Mouse (Mus musculus): Measurements from ENCODE around the gene Actrt3. TPM values are rescaled to one million over a fixed set of nuclear protein-coding genes. Genes with fewer than 3 reads are reported as not detected.
"Not testable (repeated sequence)": the region's sequence is repeated elsewhere in the genome, so short reads cannot be mapped to it uniquely, and the experiment has no call there.

The Actrt3 gene
- polyA plus RNA-seq, 1 experiment = 0.65 TPM

DNA sequence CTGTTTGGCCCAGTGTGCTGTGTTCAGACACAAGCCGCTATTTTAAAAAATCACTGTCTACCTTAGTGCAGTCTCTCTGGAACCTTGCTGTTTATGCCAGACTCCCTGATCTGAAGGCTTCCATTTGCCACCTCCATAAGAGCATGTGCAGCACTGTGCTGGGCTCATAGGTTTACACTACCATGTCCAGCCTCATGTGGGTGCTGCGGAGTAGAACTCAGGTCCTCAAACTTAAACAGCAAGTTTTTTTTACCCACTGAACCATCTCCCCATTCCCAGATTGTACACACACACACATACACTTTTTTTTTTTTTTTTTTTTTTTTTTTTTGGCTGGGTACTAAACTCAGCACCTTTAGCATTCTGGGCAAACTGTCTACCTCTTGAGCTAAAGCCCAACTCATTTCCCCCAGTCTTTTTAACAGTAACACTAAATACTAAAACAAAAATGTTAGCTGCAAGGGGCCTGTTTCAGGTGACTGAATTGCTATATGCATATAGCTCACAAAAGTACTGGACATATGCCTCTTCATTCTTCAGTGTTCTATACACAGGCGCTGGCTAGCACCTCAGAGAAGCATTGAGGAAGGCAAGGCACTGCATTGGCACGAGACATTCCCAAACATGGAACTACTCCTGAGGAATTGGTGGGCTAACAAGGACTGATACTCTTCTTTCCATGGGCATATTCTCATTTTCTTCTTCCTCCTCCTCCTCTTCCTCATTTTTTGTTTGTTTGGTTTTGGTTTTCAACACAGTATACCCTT is 5.8 kb downstream of the Actrt3 start:
- TF ChIP-seq CTCF (IDR thresholded peaks at IDR 0.05; ENCODE audit: extremely low read depth, insufficient read depth, low read length) (no peak), POLR2A (IDR thresholded peaks at IDR 0.05; ENCODE audit: extremely low read depth, insufficient read depth, low read length) (no peak)
- Histone ChIP-seq H3K4me3 (ENCODE audit: insufficient read depth, low read length) (no peak overlapping the region), H3K27ac (ENCODE audit: insufficient read depth, low read length) (no peak overlapping the region), H3K4me1 (ENCODE audit: control insufficient read depth, insufficient read depth, low read length) (no peaks in the 10 kb centered on the region)

DNA sequence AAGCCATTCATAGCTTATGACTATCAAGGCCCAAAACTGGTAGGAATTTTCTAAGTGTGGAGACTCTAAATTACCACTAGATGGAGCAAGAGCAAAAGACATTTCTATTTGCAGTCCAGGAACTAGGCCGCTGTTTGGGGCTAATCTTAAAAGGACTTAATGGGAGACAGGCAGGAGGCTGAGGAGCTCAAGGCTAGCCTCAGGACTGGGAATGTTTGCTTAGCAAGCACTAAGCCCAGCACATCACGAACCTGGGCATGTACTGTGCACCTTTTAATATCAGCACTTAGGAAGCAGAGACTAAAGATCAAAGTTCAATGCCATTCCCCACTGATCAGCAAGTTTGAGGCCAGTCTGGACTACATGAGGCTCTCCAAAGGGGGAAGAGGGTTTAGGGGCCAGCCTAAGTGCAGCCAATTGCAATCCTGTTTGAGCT is 7.3 kb downstream of the Actrt3 start:
- peak; percentile 40 for TF ChIP-seq CTCF (IDR thresholded peaks at IDR 0.05; ENCODE audit: extremely low read depth, insufficient read depth, low read length)
- no peak for TF ChIP-seq POLR2A (IDR thresholded peaks at IDR 0.05; ENCODE audit: extremely low read depth, insufficient read depth, low read length)
- no peak overlapping the region for H3K4me3 ChIP-seq (ENCODE audit: insufficient read depth, low read length)
- H3K4me1 ChIP-seq (ENCODE audit: control insufficient read depth, insufficient read depth, low read length) = no peaks in the 10 kb centered on the region
- H3K27ac ChIP-seq (ENCODE audit: insufficient read depth, low read length) = no peak overlapping the region

DNA sequence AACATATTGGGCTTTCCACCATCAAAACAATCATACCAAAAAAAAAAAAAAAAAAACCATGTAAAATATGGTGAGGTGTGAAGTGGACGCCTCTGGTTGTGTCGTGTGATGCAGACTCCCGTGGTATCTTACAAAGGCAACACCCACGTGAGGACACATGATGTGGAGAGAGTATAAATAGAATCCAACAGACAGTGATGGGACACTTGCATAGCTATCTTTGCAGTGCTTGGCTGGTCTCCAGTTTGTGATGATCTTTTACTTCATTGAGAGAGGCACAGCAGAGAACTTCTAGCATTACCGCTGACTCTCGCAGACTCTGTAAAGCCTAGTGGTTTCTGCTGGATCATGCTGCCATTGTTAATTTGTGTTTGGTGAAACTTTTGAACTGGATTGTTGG is 10.9 kb downstream of the Actrt3 start:
- H3K4me3 ChIP-seq (ENCODE audit: insufficient read depth, low read length) = no peak overlapping the region
- TF ChIP-seq CTCF (IDR thresholded peaks at IDR 0.05; ENCODE audit: extremely low read depth, insufficient read depth, low read length) (no peak), POLR2A (IDR thresholded peaks at IDR 0.05; ENCODE audit: extremely low read depth, insufficient read depth, low read length) (no peak)
- H3K27ac ChIP-seq (ENCODE audit: insufficient read depth, low read length) = no peak overlapping the region
- no peaks in the 10 kb centered on the region for H3K4me1 ChIP-seq (ENCODE audit: control insufficient read depth, insufficient read depth, low read length)

DNA sequence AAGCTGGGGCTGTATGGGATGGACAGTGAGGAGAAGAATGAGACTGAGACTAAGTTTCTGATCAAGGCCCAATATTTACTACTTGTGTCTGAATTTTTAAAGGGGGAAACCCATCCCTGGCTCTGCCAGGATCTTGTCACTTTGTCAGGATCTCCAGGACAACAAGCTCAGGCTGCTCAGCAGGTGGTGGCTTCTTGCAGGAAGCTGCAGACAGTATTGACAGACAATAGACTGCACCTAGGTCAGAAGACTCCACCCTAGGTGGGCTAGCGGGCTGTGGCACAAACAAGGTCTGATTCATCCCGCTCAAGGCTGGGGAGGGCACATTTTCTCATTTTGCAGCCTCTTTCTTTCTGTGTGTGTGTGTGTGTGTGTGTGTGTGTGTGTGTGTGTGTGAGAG is 26.2 kb downstream of the Actrt3 start:
- no peak overlapping the region for H3K4me3 ChIP-seq (ENCODE audit: insufficient read depth, low read length)
- no peak for TF ChIP-seq POLR2A (IDR thresholded peaks at IDR 0.05; ENCODE audit: extremely low read depth, insufficient read depth, low read length)
- TF ChIP-seq CTCF (IDR thresholded peaks at IDR 0.05; ENCODE audit: extremely low read depth, insufficient read depth, low read length) = no peak
- no peak overlapping the region for H3K27ac ChIP-seq (ENCODE audit: insufficient read depth, low read length)
- H3K4me1 ChIP-seq (ENCODE audit: control insufficient read depth, insufficient read depth, low read length) = no peaks in the 10 kb centered on the region

DNA sequence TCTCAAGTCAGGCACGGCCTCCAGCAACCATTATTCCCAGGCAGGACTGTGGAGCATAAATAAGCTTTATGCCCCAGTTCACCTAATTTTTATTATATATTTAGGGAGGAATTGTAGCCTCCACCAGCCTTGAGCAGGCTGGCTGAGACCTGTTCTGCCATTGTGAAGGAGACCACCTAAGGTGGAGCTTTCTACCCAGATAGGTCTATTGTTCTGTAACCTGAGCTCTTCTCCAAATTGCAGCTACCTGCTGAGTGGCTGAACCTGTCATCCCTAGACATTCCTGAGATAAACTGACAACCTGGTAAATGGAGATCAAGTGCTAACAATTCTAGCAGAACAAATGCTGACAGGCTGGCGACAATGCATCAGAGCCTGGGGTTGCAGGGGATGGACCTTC is 33.4 kb downstream of the Actrt3 start:
- H3K27ac ChIP-seq (ENCODE audit: insufficient read depth, low read length); H3K4me3 ChIP-seq (ENCODE audit: insufficient read depth, low read length): not testable (repeated sequence)

DNA sequence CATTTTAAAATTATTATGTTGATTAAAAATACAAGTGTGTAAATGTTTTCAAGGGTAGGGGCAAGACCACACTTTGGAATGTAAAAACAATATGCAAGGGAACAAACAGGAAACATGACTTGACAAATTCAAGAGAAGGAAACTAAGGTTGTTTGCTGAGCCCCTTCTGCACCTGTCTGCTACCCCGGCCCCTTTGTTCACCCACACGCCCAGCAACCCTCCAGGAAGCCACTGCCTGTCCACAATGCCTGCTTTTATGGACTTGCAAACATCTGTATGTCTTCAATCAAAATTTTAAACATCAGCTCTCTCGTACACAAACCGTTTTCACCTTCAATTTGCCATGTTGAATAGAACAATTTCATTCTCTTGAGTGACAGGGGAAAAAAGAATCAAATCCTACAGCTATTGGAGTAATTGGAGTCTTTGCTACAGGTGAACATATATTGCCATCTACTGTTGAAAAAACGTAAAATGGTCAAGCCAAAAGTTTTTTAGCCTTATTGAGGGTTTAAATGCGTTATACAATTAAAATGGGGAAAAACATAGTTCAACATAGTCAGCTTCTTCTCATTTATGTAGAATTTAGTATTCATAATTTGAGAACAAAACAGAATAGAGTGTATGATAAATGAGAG is 38.9 kb downstream of the Actrt3 start:
- Histone ChIP-seq H3K27ac (ENCODE audit: insufficient read depth, low read length) (no peak overlapping the region), H3K4me3 (ENCODE audit: insufficient read depth, low read length) (no peak overlapping the region), H3K4me1 (ENCODE audit: control insufficient read depth, insufficient read depth, low read length) (no peaks in the 10 kb centered on the region)
- TF ChIP-seq CTCF (IDR thresholded peaks at IDR 0.05; ENCODE audit: extremely low read depth, insufficient read depth, low read length) (no peak), POLR2A (IDR thresholded peaks at IDR 0.05; ENCODE audit: extremely low read depth, insufficient read depth, low read length) (no peak)

More for the DNA sequence above, 33.4 kb downstream of the Actrt3 start:
- not testable (repeated sequence) for H3K4me1 ChIP-seq (ENCODE audit: control insufficient read depth, insufficient read depth, low read length)

DNA sequence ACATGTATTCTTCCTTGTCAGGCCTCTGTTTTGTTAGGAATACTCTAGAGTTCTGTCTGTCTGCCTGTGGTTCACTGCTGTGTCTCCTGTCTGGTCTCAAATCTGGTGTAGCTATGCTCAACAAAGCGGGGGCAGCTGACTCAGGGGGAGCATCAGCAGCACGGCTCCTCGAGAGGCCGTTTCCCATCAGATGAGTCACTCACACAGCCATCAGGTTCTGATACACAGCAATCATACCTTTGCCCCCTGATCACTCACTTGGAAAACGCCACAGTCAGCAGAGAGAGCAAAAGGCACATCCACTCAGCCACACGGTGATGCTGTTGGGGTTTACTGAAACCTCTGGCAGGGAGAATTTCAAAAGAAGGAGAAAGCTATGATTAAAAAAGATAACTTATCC is 46.0 kb downstream of the Actrt3 start:
- H3K4me1 ChIP-seq (ENCODE audit: control insufficient read depth, insufficient read depth, low read length) = no peaks in the 10 kb centered on the region
- TF ChIP-seq CTCF (IDR thresholded peaks at IDR 0.05; ENCODE audit: extremely low read depth, insufficient read depth, low read length) = no peak
- TF ChIP-seq POLR2A (IDR thresholded peaks at IDR 0.05; ENCODE audit: extremely low read depth, insufficient read depth, low read length) = no peak
- no peak overlapping the region for H3K27ac ChIP-seq (ENCODE audit: insufficient read depth, low read length)
- no peak overlapping the region for H3K4me3 ChIP-seq (ENCODE audit: insufficient read depth, low read length)

DNA sequence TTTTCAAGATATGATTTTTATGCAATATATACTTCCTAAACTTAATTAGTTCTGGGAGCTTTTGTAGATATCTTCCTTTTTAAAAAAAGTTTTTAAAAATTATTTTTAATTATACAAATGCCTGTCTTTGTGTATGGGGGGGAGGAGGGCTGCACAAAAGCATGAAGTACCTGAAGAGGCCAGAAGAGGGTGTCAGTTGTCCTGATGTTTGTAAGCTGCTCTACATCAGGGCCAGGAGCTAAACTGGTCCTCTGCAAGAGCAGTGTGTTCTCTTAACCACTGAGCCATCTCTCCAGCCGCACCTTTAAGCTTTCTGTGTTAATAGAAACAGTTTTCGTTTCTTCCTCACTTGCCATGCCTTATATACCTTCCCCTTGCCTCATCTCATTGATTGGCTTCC is 49.5 kb downstream of the Actrt3 start:
- Histone ChIP-seq H3K4me1 (ENCODE audit: control insufficient read depth, insufficient read depth, low read length) (no peaks in the 10 kb centered on the region), H3K4me3 (ENCODE audit: insufficient read depth, low read length) (no peak overlapping the region), H3K27ac (ENCODE audit: insufficient read depth, low read length) (no peak overlapping the region)
- TF ChIP-seq POLR2A (IDR thresholded peaks at IDR 0.05; ENCODE audit: extremely low read depth, insufficient read depth, low read length) = no peak
- TF ChIP-seq CTCF (IDR thresholded peaks at IDR 0.05; ENCODE audit: extremely low read depth, insufficient read depth, low read length) = 0 out of 2 replicates have a peak, but pooled peaks have one; percentile 4

DNA sequence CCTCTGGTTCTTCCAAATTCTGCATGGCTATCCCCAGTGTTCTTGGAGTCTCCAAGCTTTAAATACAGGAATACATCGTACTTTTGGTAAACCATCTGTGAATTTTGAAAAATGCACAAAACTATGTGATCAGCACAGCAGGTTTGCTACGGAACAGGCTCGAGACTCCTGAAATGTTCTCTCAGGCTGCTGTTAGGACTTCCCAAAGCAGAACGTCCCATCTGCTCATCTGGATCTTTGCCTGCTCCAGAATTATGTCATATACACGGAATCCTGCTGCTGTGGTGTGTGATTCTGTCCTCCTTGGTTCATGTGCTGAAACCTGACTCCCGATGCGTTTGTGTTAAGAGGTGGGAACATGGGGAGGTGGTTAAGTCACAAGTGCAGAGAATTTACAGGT is 50.8 kb downstream of the Actrt3 start:
- TF ChIP-seq CTCF (IDR thresholded peaks at IDR 0.05; ENCODE audit: extremely low read depth, insufficient read depth, low read length) = no peak
- TF ChIP-seq POLR2A (IDR thresholded peaks at IDR 0.05; ENCODE audit: extremely low read depth, insufficient read depth, low read length) = no peak
- Histone ChIP-seq H3K4me1 (ENCODE audit: control insufficient read depth, insufficient read depth, low read length) (no peaks in the 10 kb centered on the region), H3K4me3 (ENCODE audit: insufficient read depth, low read length) (no peak overlapping the region), H3K27ac (ENCODE audit: insufficient read depth, low read length) (no peak overlapping the region)

DNA sequence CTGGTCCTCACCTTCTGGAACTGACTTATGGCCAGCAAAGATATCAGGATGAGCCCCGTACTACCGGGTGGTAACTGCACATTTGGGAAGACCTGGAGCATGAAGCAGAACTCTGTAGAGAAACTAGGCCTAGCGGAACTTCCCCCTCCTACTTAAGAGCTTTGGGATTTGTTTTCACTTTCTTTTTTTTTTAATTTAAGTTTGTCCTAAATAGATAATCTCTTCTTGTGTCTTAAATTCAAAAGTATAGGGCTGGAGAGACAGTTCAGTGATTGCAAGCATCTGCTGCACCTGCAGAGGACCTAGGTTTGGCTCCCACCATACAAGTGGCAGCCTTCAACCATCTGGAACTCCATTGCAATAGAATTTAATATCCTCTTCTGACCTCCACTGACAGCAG is 51.8 kb downstream of the Actrt3 start, which contains the start of gene Mecom:
Gene Mecom (minus strand): TSS at position 101 of the 400 bp plus-strand sequence.
- Histone ChIP-seq H3K27ac (ENCODE audit: insufficient read depth, low read length) (no peak within 1 kb of the TSS), H3K4me1 (ENCODE audit: control insufficient read depth, insufficient read depth, low read length) (no peaks in the 10 kb centered on the region), H3K4me3 (ENCODE audit: insufficient read depth, low read length) (no peak within 1 kb of the TSS)
- no peak for TF ChIP-seq CTCF (IDR thresholded peaks at IDR 0.05; ENCODE audit: extremely low read depth, insufficient read depth, low read length)
- TF ChIP-seq POLR2A (IDR thresholded peaks at IDR 0.05; ENCODE audit: extremely low read depth, insufficient read depth, low read length) = no peak

Other genes with a start within 250 kb of the Actrt3 start
- gene Mecom, start 51.9 kb downstream of the Actrt3 start, polyA plus RNA-seq (2012; rRNA removed) = 2.6 and 3.2 TPM in 2 replicates
- 10.4 and 15.5 TPM in 2 replicates for gene Mynn, start 2.1 kb upstream of the Actrt3 start, polyA plus RNA-seq (2012; rRNA removed)
- gene Lrriq4, start 44.6 kb upstream of the Actrt3 start, polyA plus RNA-seq (2012; rRNA removed) = not detected in 2 replicates
- 0.17 TPM in 1 of 2 replicates, not detected in the other for gene Lrrc34, start 47.9 kb upstream of the Actrt3 start, polyA plus RNA-seq (2012; rRNA removed)
- gene Lrrc31, start 99.9 kb upstream of the Actrt3 start, polyA plus RNA-seq (2012; rRNA removed) = not detected in 2 replicates
- 0.04 TPM in 1 of 2 replicates, not detected in the other for gene Samd7, start 146.4 kb upstream of the Actrt3 start, polyA plus RNA-seq (2012; rRNA removed)
- 89.9 and 90.7 TPM in 2 replicates for gene Sec62, start 192.9 kb upstream of the Actrt3 start, polyA plus RNA-seq (2012; rRNA removed)

All from cortical plate, adult 2 months (tissue).